Mouse (Mus musculus) forebrain, postnatal 0 days (tissue): ENCODE measurements around the gene 6430628N08Rik. TPM values are rescaled to one million over a fixed set of nuclear protein-coding genes. Genes with fewer than 3 reads are reported as not detected.

Experiments
- ATAC-seq: fragments of 200-750 bp; cut with Nextera tagmentation; 2 replicates; pipeline ENCODE4 v1.8.0; 2017; ENCODE audit warnings: mild to moderate bottlenecking, moderate library complexity
- DNase-seq: peaks from one replicate; pipeline ENCODE4 v3.0.0-alpha.2; 2015
- H3K27ac ChIP-seq: fragments of 300-500 bp; sonication (generic); 2 replicates; pipeline ENCODE4 v1.5.1; 2014; ENCODE audit warnings: low read depth, mild to moderate bottlenecking, antibody characterized with exemption, low read length, moderate library complexity, mixed read lengths
- H3K27me3 ChIP-seq: fragments of 300-500 bp; sonication (generic); 2 replicates; pipeline ENCODE4 v1.6.1; 2014; ENCODE audit warnings: mild to moderate bottlenecking, low read length, mixed read lengths; ENCODE audit not compliant: insufficient read depth
- H3K36me3 ChIP-seq: fragments of 300-500 bp; sonication (generic); 2 replicates; pipeline ENCODE4 v1.6.1; 2014; ENCODE audit warnings: mild to moderate bottlenecking, moderate library complexity; ENCODE audit not compliant: insufficient read depth
- H3K4me1 ChIP-seq: fragments of 300-500 bp; sonication (generic); 2 replicates; pipeline ENCODE4 v1.6.1; 2014; ENCODE audit warnings: antibody characterized with exemption; ENCODE audit not compliant: insufficient read depth
- H3K4me2 ChIP-seq: fragments of 300-500 bp; sonication (generic); 2 replicates; pipeline ENCODE4 v1.6.1; 2014; ENCODE audit warnings: low read depth, mild to moderate bottlenecking, moderate library complexity
- H3K4me3 ChIP-seq: fragments of 300-500 bp; sonication (generic); 2 replicates; pipeline ENCODE4 v1.5.1; 2014; ENCODE audit warnings: low read depth, low read length, mixed read lengths
- H3K9ac ChIP-seq: fragments of 300-500 bp; sonication (generic); 2 replicates; pipeline ENCODE4 v1.6.1; 2014; ENCODE audit warnings: mild to moderate bottlenecking
- H3K9me3 ChIP-seq: fragments of 300-500 bp; sonication (generic); 2 replicates; pipeline ENCODE4 v1.6.1; 2016; ENCODE audit warnings: low read length
- CTCF ChIP-seq: sonication (generic); IDR thresholded peaks from 2 replicates; pipeline ENCODE4 v1.5.1; 2016; ENCODE audit warnings: antibody characterized with exemption, control low read depth, low read depth
- WGBS: fragments of 180-500 bp; shearing (Covaris S2); extraction: QIAGEN DNeasy Blood & Tissue Kit; methylation state at CpG from one replicate; pipeline ENCODE4 v1.1.7; 2014; 5-methylcytosine and 5-hydroxymethylcytosine counted together
- polyA plus RNA-seq: library from polyadenylated mRNA; unstranded; fragments of >200 nt; fragmentation: Nextera tagmentation; extraction: Ambion mirVana; gene quantifications from 2 replicates; pipeline ENCODE4 v1.2.1, GENCODE M21; 2015
- total RNA-seq: library from RNA; depleted of rRNA; stranded (reverse); fragments of >200 nt; gene quantifications from 2 replicates; pipeline ENCODE4 v1.2.3, GENCODE M21; 2014

6430628N08Rik gene
- total and polyA plus RNA-seq, 2 experiments from 2014 or later, result 0.62 to 1.4 TPM

GRCm38 (mm10) chr4:115884022-115884421, 6.4 kb upstream of the 6430628N08Rik start, which contains the start of gene Kncn:
Gene Kncn (plus strand): TSS chr4:115884400.
- Histone ChIP-seq H3K4me2 (no peak within 1 kb of the TSS), H3K9me3 (no peaks in the 10 kb centered on the region), H3K27me3 (no peaks in the 10 kb centered on the region; the same call in 1 of the 2 replicates), H3K4me3 (no peak within 1 kb of the TSS), H3K4me1 (peaks cover 8% of the 10 kb centered on the region), H3K9ac (no peak within 1 kb of the TSS), H3K27ac (no peak within 1 kb of the TSS), H3K36me3 (no peaks in the 10 kb centered on the region)
- 74% methylated on average over 6 of the region's 6 CpGs for WGBS
- DNase-seq (no peak), ATAC-seq (no peak)
- TF ChIP-seq CTCF, result no peak

- Histone ChIP-seq H3K36me3 (no peaks in the 10 kb centered on the region), H3K9me3 (no peaks in the 10 kb centered on the region), H3K4me3 (no peak overlapping the region), H3K27me3 (peaks cover 6% of the 10 kb centered on the region; the same call in 1 of the 2 replicates), H3K4me2 (no peak overlapping the region), H3K9ac (no peak overlapping the region), H3K27ac (no peak overlapping the region), H3K4me1 (peaks cover 8% of the 10 kb centered on the region)
- TF ChIP-seq CTCF, result no peak
- 80% methylated on average over 3 of the region's 3 CpGs for WGBS
- peak; percentile 90 for ATAC-seq
- DNase-seq, result peak; percentile 73
Observed at GRCm38 (mm10) chr4:115885846-115886245, 4.6 kb upstream of the 6430628N08Rik start.

- no peaks in the 10 kb centered on the region; the same call in 1 of the 2 replicates for H3K4me1 ChIP-seq
- peaks cover 13% of the 10 kb centered on the region; the same call in 1 of the 2 replicates for H3K27me3 ChIP-seq
- DNase-seq (no peak), ATAC-seq (no peak)
- no peak overlapping the region for H3K27ac ChIP-seq
- no peak overlapping the region for H3K4me3 ChIP-seq
- H3K4me2 ChIP-seq, result no peak overlapping the region
- no peaks in the 10 kb centered on the region for H3K36me3 ChIP-seq
- no peak for TF ChIP-seq CTCF
- WGBS, result 39% methylated on average over 1 of the region's 1 CpGs
- H3K9me3 ChIP-seq, result no peaks in the 10 kb centered on the region
- H3K9ac ChIP-seq, result no peak overlapping the region
Observed at GRCm38 (mm10) chr4:115886875-115887274, 3.6 kb upstream of the 6430628N08Rik start.

GRCm38 (mm10) chr4:115890066-115890465, 399 bp upstream of the 6430628N08Rik start:
- TF ChIP-seq CTCF, result no peak
- H3K27ac ChIP-seq, result no peak overlapping the region
- peak overlapping the region; percentile 37; the same call in 1 of the 2 replicates for H3K9ac ChIP-seq
- no peaks in the 10 kb centered on the region for H3K9me3 ChIP-seq
- H3K4me1 ChIP-seq, result no peaks in the 10 kb centered on the region; the same call in 1 of the 2 replicates
- H3K4me2 ChIP-seq, result peak overlapping the region; percentile 55
- peaks cover 13% of the 10 kb centered on the region; the same call in 1 of the 2 replicates for H3K27me3 ChIP-seq
- peak overlapping the region; percentile 27 for H3K4me3 ChIP-seq
- H3K36me3 ChIP-seq, result no peaks in the 10 kb centered on the region
- DNase-seq (no peak), ATAC-seq (no peak)
- WGBS, result 10% methylated on average over 6 of the region's 6 CpGs

GRCm38 (mm10) chr4:115894281-115894680, 3.8 kb downstream of the 6430628N08Rik start:
- no peak overlapping the region for H3K4me2 ChIP-seq
- WGBS, result 12% methylated on average over 3 of the region's 3 CpGs
- no peaks in the 10 kb centered on the region for H3K9me3 ChIP-seq
- no peaks in the 10 kb centered on the region for H3K36me3 ChIP-seq
- peaks cover 33% of the 10 kb centered on the region for H3K27me3 ChIP-seq
- H3K4me3 ChIP-seq, result no peak overlapping the region
- no peak overlapping the region for H3K9ac ChIP-seq
- DNase-seq, result no peak
- ATAC-seq, result no peak
- no peak for TF ChIP-seq CTCF
- H3K4me1 ChIP-seq, result no peaks in the 10 kb centered on the region
- no peak overlapping the region for H3K27ac ChIP-seq

GRCm38 (mm10) chr4:115897901-115898631, 7.6 kb downstream of the 6430628N08Rik start:
- peak; percentile 46 for DNase-seq
- WGBS, result 1% methylated on average over 56 of the region's 56 CpGs
- peaks cover 42% of the 10 kb centered on the region for H3K27me3 ChIP-seq

GRCm38 (mm10) chr4:115902816-115903215, 12.4 kb downstream of the 6430628N08Rik start:
- Histone ChIP-seq H3K36me3 (no peaks in the 10 kb centered on the region), H3K27me3 (peaks cover 49% of the 10 kb centered on the region), H3K9me3 (no peaks in the 10 kb centered on the region), H3K27ac (no peak overlapping the region), H3K4me3 (no peak overlapping the region), H3K4me2 (no peak overlapping the region), H3K9ac (no peak overlapping the region), H3K4me1 (no peaks in the 10 kb centered on the region)
- ATAC-seq (peak; percentile 49; the same call in 1 of the 2 replicates), DNase-seq (peak; percentile 90)
- WGBS, result 18% methylated on average over 5 of the region's 5 CpGs
- TF ChIP-seq CTCF, result peak; percentile 87

More at GRCm38 (mm10) chr4:115897901-115898631, 7.6 kb downstream of the 6430628N08Rik start:
- Histone ChIP-seq H3K4me1 (no peaks in the 10 kb centered on the region), H3K4me2 (peak overlapping the region; percentile 80), H3K4me3 (peak overlapping the region; percentile 35), H3K27ac (no peak overlapping the region), H3K9me3 (no peaks in the 10 kb centered on the region), H3K9ac (peak overlapping the region; percentile 39), H3K36me3 (no peaks in the 10 kb centered on the region)
- peak; percentile 52 for TF ChIP-seq CTCF
- peak; percentile 79 for ATAC-seq
